Mouse (Mus musculus) brain, embryonic 14.5 days (tissue): Measurements from ENCODE around the gene Sipa1l3.

Experiments
- CTCF ChIP-seq: fragments of 200-500 bp; IDR thresholded peaks from 2 replicates; pipeline ENCODE4 v1.5.1; 2012; ENCODE audit warnings: inconsistent platforms, mild to moderate bottlenecking, moderate library complexity, borderline replicate concordance; ENCODE audit not compliant: insufficient read depth, insufficient read length; ENCODE audit errors: extremely low read depth
- POLR2A ChIP-seq: fragments of 200-500 bp; IDR thresholded peaks from 2 replicates; pipeline ENCODE4 v1.6.1; 2012; ENCODE audit warnings: mild to moderate bottlenecking, inconsistent platforms, borderline replicate concordance; ENCODE audit not compliant: poor library complexity, insufficient read depth, insufficient read length, severe bottlenecking; ENCODE audit errors: extremely low read depth

- TF ChIP-seq CTCF (no peak), POLR2A (no peak)
These were observed 73.9 kb downstream of the Sipa1l3 start for GRCm38 (mm10) chr7:29444527-29444926.
